Mouse (Mus musculus) E14TG2a.4 (cell line): ENCODE measurements at regions not wholly inside any gene's neighbourhood (a gene's known extent, or its start where the extent isn't known, plus 50 kb on each side); places are given as distances from the start of the nearest gene placed in this dataset.

Source experiments
- CTCF ChIP-seq: conservative IDR thresholded peaks from 2 replicates; pipeline ENCODE4 v1.5.1; 2014; ENCODE audit warnings: low read length
- NANOG ChIP-seq: IDR thresholded peaks from 2 replicates; pipeline ENCODE4 v1.6.1; 2014; ENCODE audit warnings: borderline replicate concordance, low read length, mixed read lengths

- no peak for TF ChIP-seq CTCF
- no peak for TF ChIP-seq NANOG
Measured at GRCm38 (mm10) chr1:42313494-42313893, 382.1 kb upstream of the Pou3f3 start.
